Mouse (Mus musculus) bone marrow, adult 2 months (tissue): ENCODE data around the gene Cblb. TPM values are rescaled to one million over a fixed set of nuclear protein-coding genes. Genes with fewer than 3 reads are reported as not detected.
A peak's percentile ranks its signal among the peaks of the same experiment; 100 is the strongest.

Experiments used
- H3K27ac ChIP-seq: fragments of 200-500 bp; 2 replicates; pipeline ENCODE4 v1.5.1; 2012; ENCODE audit warnings: low read depth, mild to moderate bottlenecking, control low read depth, inconsistent platforms, low read length; ENCODE audit not compliant: control insufficient read depth, poor library complexity, insufficient read depth
- H3K4me1 ChIP-seq: fragments of 200-500 bp; 2 replicates; pipeline ENCODE4 v1.6.1; 2011; ENCODE audit warnings: low read length; ENCODE audit not compliant: control insufficient read depth, insufficient read depth
- H3K4me3 ChIP-seq: fragments of 200-500 bp; replicated peaks from 2 replicates; pipeline ENCODE3; 2011; ENCODE audit warnings: mild to moderate bottlenecking, low read depth, low read length, control low read depth; ENCODE audit not compliant: control insufficient read depth
- CTCF ChIP-seq: fragments of 200-500 bp; IDR thresholded peaks from 2 replicates; pipeline ENCODE4 v1.5.1; 2011; ENCODE audit warnings: low read length, control low read depth; ENCODE audit not compliant: control insufficient read depth, insufficient read depth
- POLR2A ChIP-seq: fragments of 200-500 bp; IDR thresholded peaks from 2 replicates; pipeline ENCODE4 v1.6.1; 2011; ENCODE audit warnings: low read depth, mild to moderate bottlenecking, control low read depth, low read length, borderline replicate concordance; ENCODE audit not compliant: control insufficient read depth
- WGBS: fragments of 180-500 bp; shearing (Covaris S2); methylation state at CpG from one replicate; pipeline ENCODE4 v1.1.7; 2018; 5-methylcytosine and 5-hydroxymethylcytosine counted together
- polyA plus RNA-seq: library from polyadenylated mRNA; stranded (reverse); fragments of >200 nt; gene quantifications from 2 replicates; pipeline ENCODE4 v1.2.4, GENCODE M21; 2011; ENCODE audit warnings: low replicate concordance; ENCODE audit not compliant: missing spikeins, insufficient read depth, insufficient read length

Gene Cblb
- polyA plus RNA-seq, 1 experiment = 6.5 TPM

DNA sequence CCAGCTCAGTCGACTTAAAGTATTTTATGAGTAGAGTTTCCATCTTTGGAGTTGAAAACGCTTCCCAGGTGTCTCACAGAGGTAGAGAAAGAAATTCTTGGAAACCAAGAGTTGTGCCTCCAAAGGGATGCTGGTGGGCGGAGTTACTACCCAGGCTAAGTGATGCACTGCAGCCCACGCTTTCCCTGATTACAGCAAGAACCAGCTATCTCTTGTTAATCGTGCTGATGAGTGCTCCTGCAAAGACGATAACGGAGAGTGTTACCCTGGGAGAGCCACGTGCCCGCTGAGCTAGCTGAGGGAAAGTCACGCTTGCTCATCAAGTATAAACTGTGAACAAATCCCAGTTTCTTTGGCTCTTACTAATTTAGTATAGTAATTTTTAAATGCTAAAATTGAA lies 153.3 kb downstream of the Cblb start:
- H3K4me1 ChIP-seq = no peaks in the 10 kb centered on the region
- H3K4me3 ChIP-seq = no peak overlapping the region
- no peak overlapping the region for H3K27ac ChIP-seq
- WGBS = 81% methylated on average over 10 of the region's 10 CpGs
- TF ChIP-seq POLR2A (no peak), CTCF (no peak)

GRCm38 (mm10) chr16:52186731-52187130 lies 155.7 kb downstream of the Cblb start:
- no peak overlapping the region for H3K4me3 ChIP-seq
- H3K4me1 ChIP-seq = no peaks in the 10 kb centered on the region
- WGBS = 79% methylated on average over 10 of the region's 10 CpGs
- H3K27ac ChIP-seq = no peak overlapping the region
- no peak for TF ChIP-seq POLR2A
- TF ChIP-seq CTCF = no peak

- Histone ChIP-seq H3K4me1 (no peaks in the 10 kb centered on the region), H3K27ac (no peak overlapping the region), H3K4me3 (no peak overlapping the region)
- TF ChIP-seq POLR2A = no peak
- WGBS = 65% methylated on average over 1 of the region's 2 CpGs
These were observed 158.1 kb downstream of the Cblb start for GRCm38 (mm10) chr16:52189103-52189502.

DNA sequence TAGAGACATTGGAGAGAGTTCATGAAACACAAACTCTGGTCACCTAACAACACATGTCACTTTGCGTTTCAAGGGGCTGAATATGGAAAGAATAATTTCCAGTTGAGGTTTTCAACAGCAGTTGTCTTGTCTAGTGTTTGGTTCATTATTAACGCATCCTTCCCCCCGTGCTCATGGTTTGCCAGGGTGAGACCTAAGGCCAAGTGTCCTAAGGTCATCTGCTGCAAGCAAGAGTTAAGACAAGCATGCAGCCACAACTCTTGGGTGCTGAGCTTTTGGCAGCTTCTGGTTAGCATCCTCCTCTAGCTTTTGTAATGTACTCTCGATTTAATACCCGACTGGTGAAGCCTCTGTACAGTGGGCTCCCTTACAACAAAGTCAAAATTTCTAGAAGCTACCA lies 159.7 kb downstream of the Cblb start:
- Histone ChIP-seq H3K4me3 (no peak overlapping the region), H3K27ac (no peak overlapping the region), H3K4me1 (no peaks in the 10 kb centered on the region)
- no peak for TF ChIP-seq POLR2A
- TF ChIP-seq CTCF = no peak
- 90% methylated on average over 5 of the region's 5 CpGs for WGBS

DNA sequence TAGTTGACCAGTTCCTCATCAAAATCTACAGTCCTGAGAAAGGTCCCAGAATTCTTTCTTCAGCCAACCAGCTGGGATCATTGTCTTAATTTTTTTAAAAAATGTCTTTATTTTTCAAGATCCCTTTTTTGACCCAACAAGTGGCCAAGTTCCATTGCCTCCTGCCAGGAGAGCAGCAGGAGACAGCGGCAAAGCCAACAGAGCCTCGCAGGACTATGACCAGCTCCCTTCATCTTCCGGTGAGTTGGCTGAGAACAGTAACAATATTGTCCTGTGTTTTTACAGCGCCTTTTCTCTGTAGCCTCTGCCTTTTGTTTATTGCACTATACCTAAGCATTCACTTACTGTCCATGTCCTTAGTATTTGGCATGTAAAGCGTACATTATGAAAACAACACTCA lies 163.0 kb downstream of the Cblb start:
- Histone ChIP-seq H3K4me3 (no peak overlapping the region), H3K27ac (no peak overlapping the region)
- 88% methylated on average over 5 of the region's 5 CpGs for WGBS

GRCm38 (mm10) chr16:52194866-52195265 lies 163.8 kb downstream of the Cblb start:
- Histone ChIP-seq H3K4me3 (no peak overlapping the region), H3K27ac (no peak overlapping the region), H3K4me1 (no peaks in the 10 kb centered on the region)
- TF ChIP-seq POLR2A = no peak
- no peak for TF ChIP-seq CTCF
- WGBS = 89% methylated on average over 3 of the region's 3 CpGs

More for the DNA sequence above, 163.0 kb downstream of the Cblb start:
- H3K4me1 ChIP-seq = no peaks in the 10 kb centered on the region
- no peak for TF ChIP-seq POLR2A
- TF ChIP-seq CTCF = no peak

- TF ChIP-seq POLR2A = no peak
- no peak for TF ChIP-seq CTCF
- Histone ChIP-seq H3K27ac (no peak overlapping the region), H3K4me1 (no peaks in the 10 kb centered on the region), H3K4me3 (no peak overlapping the region)
- WGBS = 72% methylated on average over 7 of the region's 7 CpGs
These were observed 169.1 kb downstream of the Cblb start for GRCm38 (mm10) chr16:52200107-52200506.

DNA sequence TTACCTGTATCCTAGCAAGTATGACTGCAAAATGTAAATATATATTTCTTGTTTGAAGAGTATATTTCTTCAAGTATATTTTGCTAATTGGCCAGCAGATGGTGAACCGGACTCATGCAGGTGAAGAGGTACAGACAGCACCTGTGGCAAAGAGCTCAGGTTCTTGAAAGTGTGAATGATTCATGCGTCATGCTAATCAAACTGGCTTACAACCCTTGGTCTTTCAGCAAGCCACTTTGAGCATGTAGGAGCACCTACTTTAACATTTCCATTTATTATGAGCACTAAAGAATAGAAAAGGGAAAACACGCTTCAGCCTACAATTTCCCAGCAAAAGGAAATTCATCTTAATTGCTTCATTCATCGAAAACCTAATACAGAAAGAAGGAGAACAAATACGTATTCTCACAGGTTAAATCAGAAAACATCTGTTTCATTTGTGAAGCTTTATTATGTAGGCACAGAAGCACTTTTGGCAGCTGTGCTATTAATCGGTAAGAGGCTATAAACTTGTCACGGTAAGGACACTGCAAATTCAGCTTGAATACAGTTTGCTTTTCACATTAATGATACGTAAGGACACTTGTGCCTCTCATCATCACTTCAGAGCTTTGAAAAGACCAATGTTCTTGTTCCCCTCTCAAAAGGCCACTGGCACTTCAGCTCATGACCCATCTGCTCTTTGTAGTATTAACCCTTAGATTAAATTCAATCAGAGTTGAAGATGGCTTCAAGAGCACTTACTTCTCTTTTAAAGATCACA lies 180.0 kb downstream of the Cblb start:
- 89% methylated on average over 8 of the region's 8 CpGs for WGBS
- TF ChIP-seq CTCF (no peak), POLR2A (no peak)
- Histone ChIP-seq H3K27ac (no peak overlapping the region), H3K4me3 (no peak overlapping the region), H3K4me1 (no peaks in the 10 kb centered on the region)

- TF ChIP-seq CTCF (peak; percentile 42), POLR2A (no peak)
- Histone ChIP-seq H3K27ac (no peak overlapping the region), H3K4me1 (no peaks in the 10 kb centered on the region), H3K4me3 (no peak overlapping the region)
- 26% methylated on average over 2 of the region's 2 CpGs for WGBS
These were observed 188.0 kb downstream of the Cblb start for GRCm38 (mm10) chr16:52219069-52219468.
